Comparison of ENCODE assay signal across 8 mouse cellular contexts in genomic region chrX:10718838-10719539, GRCm38 (mm10). TPM values are rescaled to one million over a fixed set of nuclear protein-coding genes. Genes with fewer than 3 reads are reported as not detected.
DNase-seq lines count a peak whose midpoint lies in the region; ATAC-seq lines count a peak whose summit lies in the region.

No protein-coding gene starts in this region.

- DNase-seq in NIH3T3 (ENCODE audit: low read depth), result peak; percentile 78
- DNase-seq in cerebellum, postnatal 10 days, result peak; percentile 72 to 73
- peak; percentile 16 to 58 for DNase-seq in gastrocnemius, adult 8-10 months (ENCODE audit: low spot score in 2 of 2)
- DNase-seq in induced T-regulatory cell, adult 2 months (ENCODE audit: low read depth), result peak; percentile 77
- peak; percentile 43 to 50 for DNase-seq in left cerebral cortex, postnatal 25 days (ENCODE audit: low spot score in 2 of 2)
- DNase-seq in right cerebral cortex, postnatal 25 days, result peak; percentile 47
- DNase-seq in urinary bladder, postnatal 25 days (ENCODE audit: low spot score), result peak; percentile 35

- peak; percentile 69 for ATAC-seq in megakaryocyte-erythroid progenitor cell, adult 5-6 weeks (replicated peaks; ENCODE audit: low FRiP score, low TSS enrichment, poor library complexity, severe bottlenecking)

- intact Hi-C loops in left cerebral cortex, postnatal 25 days (cut with DNase I), result loop anchor here (5.0 kb wide), 2 partner anchors 273 to 368 kb away; no protein-coding TSS in a partner anchor

RNA-seq across cellular contexts. Expression of gene Mid1ip1, which starts 4.2 kb away (rescaled TPM):
- total RNA-seq in gastrocnemius, adult 8-10 months (2022), result 10 to 100 TPM; 31.5 to 56.6 (median 35.3) TPM
- 100 to 1,000 TPM; 103 to 108 TPM for total RNA-seq in left cerebral cortex, postnatal 25 days (2021)
- total RNA-seq in megakaryocyte-erythroid progenitor cell, adult 5-6 weeks (2014; fragmentation: Nextera tagmentation), result 15.3 and 28.9 TPM in 2 replicates
- total RNA-seq in megakaryocyte-erythroid progenitor cell, adult 5-6 weeks (2017), result 45.8 TPM in 2 replicates

Comparison
In these comparisons a context has a peak if more than half of its experiments do, and no peak if none do; other contexts are left out.
1. Peak in every context shown above with its lines: DNase-seq and ATAC-seq.